Mouse (Mus musculus) neural tube, embryonic 12.5 days (tissue): Measurements from ENCODE around the gene Topbp1. TPM values are rescaled to one million over a fixed set of nuclear protein-coding genes. Genes with fewer than 3 reads are reported as not detected.

ENCODE experiments used
- ATAC-seq: fragments of 200-750 bp; cut with Nextera tagmentation; 2 replicates; pipeline ENCODE4 v1.8.0; 2017; ENCODE audit warnings: low read depth, mild to moderate bottlenecking, moderate TSS enrichment, moderate library complexity; ENCODE audit not compliant: low FRiP score
- H3K27ac ChIP-seq: fragments of 300-500 bp; sonication (generic); 2 replicates; pipeline ENCODE4 v1.5.1; 2016
- H3K27me3 ChIP-seq: fragments of 300-500 bp; sonication (generic); replicated peaks from 2 replicates; pipeline ENCODE4 v1.6.1; 2016; ENCODE audit warnings: mild to moderate bottlenecking
- H3K36me3 ChIP-seq: fragments of 300-500 bp; sonication (generic); 2 replicates; pipeline ENCODE4 v1.6.1; 2016; ENCODE audit warnings: mild to moderate bottlenecking
- H3K4me1 ChIP-seq: fragments of 300-500 bp; sonication (generic); 2 replicates; pipeline ENCODE4 v1.6.1; 2016
- H3K4me2 ChIP-seq: fragments of 300-500 bp; sonication (generic); replicated peaks from 2 replicates; pipeline ENCODE4 v1.6.1; 2016; ENCODE audit warnings: mild to moderate bottlenecking
- H3K4me3 ChIP-seq: fragments of 300-500 bp; sonication (generic); 2 replicates; pipeline ENCODE4 v1.5.1; 2016
- H3K9ac ChIP-seq: fragments of 300-500 bp; sonication (generic); 2 replicates; pipeline ENCODE4 v1.6.1; 2016; ENCODE audit warnings: mild to moderate bottlenecking
- H3K9me3 ChIP-seq: fragments of 300-500 bp; sonication (generic); 2 replicates; pipeline ENCODE4 v1.6.1; 2016; ENCODE audit warnings: mild to moderate bottlenecking
- WGBS: fragments of 180-500 bp; shearing (Covaris S2); methylation state at CpG from one replicate; pipeline ENCODE4 v1.1.7; 2016; 5-methylcytosine and 5-hydroxymethylcytosine counted together
- polyA plus RNA-seq: library from polyadenylated mRNA; unstranded; fragments of >200 nt; fragmentation: Nextera tagmentation; extraction: Ambion mirVana; gene quantifications from 2 replicates; pipeline ENCODE4 v1.2.1, GENCODE M21; 2016

The Topbp1 gene
- 47.9 and 49.1 TPM in 2 replicates for polyA plus RNA-seq

DNA sequence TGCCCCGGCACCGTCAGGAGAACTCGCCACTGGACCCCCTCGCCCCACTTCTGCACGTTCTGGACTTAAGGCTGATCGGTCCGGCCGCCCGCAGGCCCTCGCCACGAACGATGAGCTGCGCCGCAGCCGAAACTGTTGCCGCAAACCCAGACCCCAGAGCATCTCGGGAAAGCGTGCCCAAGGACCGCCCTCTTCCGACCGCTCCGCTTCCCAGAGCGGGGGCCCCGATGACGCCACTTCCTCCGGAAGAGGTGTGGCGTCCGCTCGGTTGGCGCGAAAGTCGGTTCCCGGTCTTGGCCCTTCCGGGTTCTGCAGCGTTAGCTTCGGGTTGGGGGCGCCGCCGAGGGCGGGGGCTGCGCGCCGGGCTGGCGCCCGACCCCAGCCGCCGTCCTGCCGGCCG is at the start of gene Topbp1, which contains the start of gene 1300017J02Rik:
Gene Topbp1, plus strand, starts transcription at position 289 of the 400 bp plus-strand sequence.
Gene 1300017J02Rik, minus strand, starts transcription at position 156 of the 400 bp plus-strand sequence.
- ATAC-seq = peak; percentile 96
- H3K27me3 ChIP-seq = no peaks in the 10 kb centered on the region
- no peaks in the 10 kb centered on the region for H3K9me3 ChIP-seq
- peaks cover 17% of the 10 kb centered on the region for H3K4me1 ChIP-seq
- H3K4me3 ChIP-seq = peak within 1 kb of the TSS; percentile 96
- peak within 1 kb of the TSS; percentile 57; the same call in 1 of the 2 replicates for H3K27ac ChIP-seq
- peak within 1 kb of the TSS; percentile 87 for H3K9ac ChIP-seq
- under 1% methylated on average over 49 of the region's 49 CpGs for WGBS
- peaks cover 17% of the 10 kb centered on the region for H3K36me3 ChIP-seq
- peak within 1 kb of the TSS; percentile 92 for H3K4me2 ChIP-seq

DNA sequence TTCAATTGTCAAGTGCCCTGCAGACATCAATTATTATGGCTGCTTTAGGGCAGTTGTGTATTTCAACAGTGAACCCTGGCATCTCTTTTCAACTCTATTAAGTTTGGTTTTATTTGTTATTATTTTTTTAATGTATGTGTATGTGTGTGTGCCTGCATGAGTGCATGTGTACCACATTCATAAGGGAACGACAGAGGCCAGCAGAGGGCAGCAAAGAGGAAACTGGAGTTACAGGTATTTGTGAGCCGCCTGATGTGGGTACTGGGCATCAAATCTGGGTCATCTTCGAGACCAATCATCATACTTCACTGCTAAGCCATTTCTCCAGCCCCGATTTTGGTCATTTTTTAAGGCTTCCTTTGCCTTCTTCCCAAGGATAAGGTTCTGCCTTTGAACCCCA is 39.2 kb upstream of the Topbp1 start:
- no peak overlapping the region for H3K4me3 ChIP-seq
- H3K27me3 ChIP-seq = no peaks in the 10 kb centered on the region
- no peaks in the 10 kb centered on the region for H3K4me1 ChIP-seq
- H3K27ac ChIP-seq = no peak overlapping the region
- WGBS = 92% methylated on average over 4 of the region's 4 CpGs
- no peak for ATAC-seq
- H3K4me2 ChIP-seq = no peak overlapping the region
- H3K9ac ChIP-seq = no peak overlapping the region
- no peaks in the 10 kb centered on the region for H3K9me3 ChIP-seq
- H3K36me3 ChIP-seq = no peaks in the 10 kb centered on the region

DNA sequence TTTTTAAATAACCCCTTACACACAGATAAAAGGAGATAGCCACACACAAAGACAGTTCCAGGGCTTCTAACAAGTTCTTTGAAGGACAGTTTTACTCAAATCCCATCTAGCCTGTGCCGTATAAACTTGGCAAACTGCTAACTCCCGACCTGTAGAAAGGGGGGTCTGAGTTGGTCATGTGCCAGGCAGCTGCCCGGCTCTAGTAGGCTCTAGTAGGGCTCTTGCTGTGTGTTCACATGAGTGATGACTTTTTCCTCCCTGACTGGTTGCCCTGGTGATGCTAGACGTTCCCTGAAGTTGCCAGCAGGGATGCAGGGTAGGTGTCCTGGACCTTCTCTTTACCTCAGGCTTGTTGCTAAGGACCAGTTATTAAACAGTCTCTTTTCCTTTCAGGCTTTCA is 33.9 kb upstream of the Topbp1 start:
- no peaks in the 10 kb centered on the region for H3K4me1 ChIP-seq
- no peak overlapping the region for H3K27ac ChIP-seq
- no peak overlapping the region for H3K4me2 ChIP-seq
- H3K4me3 ChIP-seq = no peak overlapping the region
- H3K9me3 ChIP-seq = no peaks in the 10 kb centered on the region
- no peaks in the 10 kb centered on the region for H3K36me3 ChIP-seq
- 19% methylated on average over 4 of the region's 4 CpGs for WGBS
- no peak overlapping the region for H3K9ac ChIP-seq
- ATAC-seq = peak; percentile 82
- no peaks in the 10 kb centered on the region for H3K27me3 ChIP-seq

DNA sequence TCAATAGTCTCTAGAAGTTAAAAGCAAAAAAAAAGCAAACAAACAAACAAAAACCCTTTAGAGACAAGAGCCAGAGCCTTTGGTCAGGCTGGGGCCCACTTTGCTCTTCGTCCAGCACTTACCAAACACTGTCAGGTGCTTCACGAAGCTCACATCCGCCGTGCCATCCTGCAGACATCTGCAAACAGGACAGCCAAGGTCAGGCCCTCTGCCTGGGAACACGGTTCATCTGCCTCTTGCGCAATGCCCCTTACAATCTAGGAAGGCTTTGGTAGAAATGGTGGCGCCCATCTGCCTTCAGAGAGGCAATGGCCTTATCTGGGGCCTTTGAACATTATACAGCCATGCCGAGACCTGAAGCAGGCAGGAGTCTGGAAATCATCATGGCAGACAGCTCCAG is 30.2 kb upstream of the Topbp1 start:
- Histone ChIP-seq H3K27me3 (no peaks in the 10 kb centered on the region), H3K27ac (no peak overlapping the region), H3K9me3 (no peaks in the 10 kb centered on the region), H3K9ac (no peak overlapping the region), H3K36me3 (no peaks in the 10 kb centered on the region), H3K4me3 (no peak overlapping the region), H3K4me1 (no peaks in the 10 kb centered on the region), H3K4me2 (no peak overlapping the region)
- WGBS = 87% methylated on average over 8 of the region's 8 CpGs
- ATAC-seq = no peak

DNA sequence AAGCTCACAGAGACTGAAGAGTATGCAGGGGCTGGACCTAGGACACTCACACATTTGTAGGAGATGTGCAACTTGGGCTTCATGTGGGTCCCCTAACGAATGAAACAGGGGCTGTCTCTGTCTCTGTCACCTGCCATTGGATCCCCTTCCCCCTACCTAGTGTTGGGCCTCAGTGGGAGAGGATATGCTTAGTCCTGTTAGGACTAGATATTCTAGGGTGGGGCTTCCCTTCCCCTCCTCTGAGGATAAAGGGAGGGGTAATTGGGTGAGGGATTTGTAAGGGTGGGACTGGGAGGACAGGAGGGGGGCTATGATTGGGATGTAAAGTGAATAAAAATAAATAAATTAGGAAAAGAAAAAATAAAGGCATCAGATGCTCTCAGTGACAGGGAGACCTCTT is 29.3 kb upstream of the Topbp1 start:
- Histone ChIP-seq H3K4me1 (no peaks in the 10 kb centered on the region), H3K27ac (no peak overlapping the region), H3K4me3 (no peak overlapping the region), H3K4me2 (no peak overlapping the region), H3K9ac (no peak overlapping the region), H3K9me3 (no peaks in the 10 kb centered on the region), H3K36me3 (no peaks in the 10 kb centered on the region), H3K27me3 (no peaks in the 10 kb centered on the region)
- 83% methylated on average over 1 of the region's 1 CpGs for WGBS
- no peak for ATAC-seq

DNA sequence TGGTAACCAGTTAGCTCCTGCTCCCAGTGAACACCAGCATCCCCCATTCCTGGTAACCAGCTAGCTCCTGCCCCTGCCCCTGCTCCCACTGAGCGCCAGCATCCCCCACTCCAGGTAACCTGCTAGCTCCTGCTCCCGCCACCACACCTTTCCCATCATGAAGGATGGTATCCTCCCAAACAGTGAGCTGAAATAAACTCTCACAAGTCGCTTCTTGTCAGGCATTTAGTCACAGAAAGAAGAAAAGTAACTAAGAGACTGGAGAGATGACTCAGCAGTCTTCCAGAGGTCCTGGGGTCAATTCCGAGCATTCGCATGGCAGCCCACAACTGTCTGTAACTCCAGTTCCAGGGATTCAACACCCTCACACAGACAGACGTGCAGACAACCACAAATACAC is 28.1 kb upstream of the Topbp1 start:
- ATAC-seq = no peak
- H3K9ac ChIP-seq = no peak overlapping the region
- no peak overlapping the region for H3K4me3 ChIP-seq
- 87% methylated on average over 6 of the region's 6 CpGs for WGBS
- no peaks in the 10 kb centered on the region for H3K36me3 ChIP-seq
- no peak overlapping the region for H3K4me2 ChIP-seq
- no peak overlapping the region for H3K27ac ChIP-seq
- H3K27me3 ChIP-seq = no peaks in the 10 kb centered on the region
- H3K4me1 ChIP-seq = no peaks in the 10 kb centered on the region
- no peaks in the 10 kb centered on the region for H3K9me3 ChIP-seq

DNA sequence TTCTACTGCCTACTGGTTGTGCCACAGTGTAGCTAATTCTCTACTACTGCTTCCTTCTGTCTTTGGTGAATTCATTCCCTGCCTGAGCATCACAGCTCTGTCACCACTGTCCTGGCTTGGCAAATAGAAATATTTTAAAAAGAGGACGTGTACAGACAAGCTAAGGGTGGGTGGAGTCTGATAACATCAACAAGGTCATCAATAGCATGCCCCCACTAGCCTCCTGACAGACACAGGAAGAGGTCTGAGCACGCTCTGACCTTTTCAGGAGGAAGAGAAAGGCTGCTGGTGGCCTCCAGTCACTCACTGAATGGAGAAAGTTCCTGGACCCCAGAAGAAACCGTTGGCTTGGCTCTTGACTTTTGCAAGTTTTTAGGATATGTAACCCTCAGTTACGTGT is 18.6 kb upstream of the Topbp1 start:
- no peak overlapping the region for H3K27ac ChIP-seq

DNA sequence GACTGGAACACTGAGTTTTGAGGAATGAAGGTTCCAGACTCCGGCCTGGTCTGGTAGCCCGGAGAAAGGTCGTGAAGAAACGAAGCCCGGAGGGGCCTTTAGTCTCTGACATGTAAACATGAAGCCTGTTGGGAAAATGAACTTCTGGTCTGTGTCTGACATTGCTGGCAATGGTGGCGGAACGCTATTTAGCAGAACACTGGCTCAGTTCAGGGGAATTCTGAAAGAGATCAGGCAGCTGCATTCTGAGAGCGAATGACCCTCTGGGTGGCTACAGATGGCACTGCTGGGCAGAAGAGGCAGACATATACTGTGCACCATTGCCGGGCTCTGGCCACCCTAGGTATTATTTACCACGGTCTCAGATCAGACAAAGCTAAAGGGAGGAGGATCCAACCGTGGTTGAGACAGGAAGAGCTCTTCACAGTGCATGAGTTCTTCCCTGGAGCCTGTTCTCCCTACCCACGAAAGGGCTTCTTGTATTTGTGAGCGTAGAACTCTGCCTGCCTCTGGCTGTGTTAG is 18.1 kb upstream of the Topbp1 start:
- Histone ChIP-seq H3K4me1 (no peaks in the 10 kb centered on the region), H3K36me3 (no peaks in the 10 kb centered on the region), H3K27me3 (no peaks in the 10 kb centered on the region), H3K4me2 (no peak overlapping the region), H3K9ac (no peak overlapping the region), H3K27ac (no peak overlapping the region), H3K4me3 (no peak overlapping the region), H3K9me3 (no peaks in the 10 kb centered on the region)
- ATAC-seq = no peak
- WGBS = 82% methylated on average over 13 of the region's 13 CpGs

More for the DNA sequence above, 18.6 kb upstream of the Topbp1 start:
- Histone ChIP-seq H3K27me3 (no peaks in the 10 kb centered on the region), H3K36me3 (no peaks in the 10 kb centered on the region), H3K4me2 (no peak overlapping the region), H3K9ac (no peak overlapping the region), H3K4me1 (no peaks in the 10 kb centered on the region), H3K9me3 (no peaks in the 10 kb centered on the region), H3K4me3 (no peak overlapping the region)
- WGBS = 68% methylated on average over 4 of the region's 4 CpGs
- no peak for ATAC-seq

DNA sequence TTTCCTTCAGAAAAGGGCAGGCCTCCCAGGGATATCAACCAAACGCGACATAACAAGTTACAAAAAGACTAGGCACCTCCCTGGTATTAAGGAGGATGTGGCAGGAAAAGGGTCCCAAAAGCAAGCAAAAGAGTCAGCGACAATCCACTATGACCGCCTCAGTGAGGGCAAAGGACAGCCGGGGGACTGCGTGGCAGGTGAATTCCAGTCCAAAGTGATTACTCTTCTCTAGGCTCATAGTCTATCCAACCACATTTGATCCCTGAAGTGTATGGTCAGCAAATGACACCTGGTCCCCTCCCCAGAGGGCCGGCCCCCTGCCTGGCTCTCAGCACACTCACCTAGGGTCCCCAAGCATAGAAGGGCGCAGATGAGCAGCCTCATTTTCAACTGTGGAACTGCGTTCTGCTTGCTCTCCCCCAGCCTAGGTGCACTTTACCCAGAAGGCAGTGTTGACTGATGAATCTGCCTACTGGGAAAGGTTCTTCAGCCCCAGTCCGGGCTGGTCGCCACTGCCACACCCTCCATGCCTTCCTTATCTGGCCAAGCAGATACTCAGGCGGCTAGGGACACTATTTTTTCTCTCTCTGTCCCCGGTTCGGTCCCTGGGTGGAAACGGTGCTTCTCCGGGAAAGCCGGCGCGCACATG is 17.1 kb upstream of the Topbp1 start:
- Histone ChIP-seq H3K9me3 (no peaks in the 10 kb centered on the region), H3K4me2 (no peak overlapping the region), H3K4me1 (no peaks in the 10 kb centered on the region), H3K27ac (no peak overlapping the region), H3K9ac (no peak overlapping the region), H3K36me3 (no peaks in the 10 kb centered on the region), H3K27me3 (no peaks in the 10 kb centered on the region), H3K4me3 (no peak overlapping the region)
- 90% methylated on average over 19 of the region's 19 CpGs for WGBS
- no peak for ATAC-seq

DNA sequence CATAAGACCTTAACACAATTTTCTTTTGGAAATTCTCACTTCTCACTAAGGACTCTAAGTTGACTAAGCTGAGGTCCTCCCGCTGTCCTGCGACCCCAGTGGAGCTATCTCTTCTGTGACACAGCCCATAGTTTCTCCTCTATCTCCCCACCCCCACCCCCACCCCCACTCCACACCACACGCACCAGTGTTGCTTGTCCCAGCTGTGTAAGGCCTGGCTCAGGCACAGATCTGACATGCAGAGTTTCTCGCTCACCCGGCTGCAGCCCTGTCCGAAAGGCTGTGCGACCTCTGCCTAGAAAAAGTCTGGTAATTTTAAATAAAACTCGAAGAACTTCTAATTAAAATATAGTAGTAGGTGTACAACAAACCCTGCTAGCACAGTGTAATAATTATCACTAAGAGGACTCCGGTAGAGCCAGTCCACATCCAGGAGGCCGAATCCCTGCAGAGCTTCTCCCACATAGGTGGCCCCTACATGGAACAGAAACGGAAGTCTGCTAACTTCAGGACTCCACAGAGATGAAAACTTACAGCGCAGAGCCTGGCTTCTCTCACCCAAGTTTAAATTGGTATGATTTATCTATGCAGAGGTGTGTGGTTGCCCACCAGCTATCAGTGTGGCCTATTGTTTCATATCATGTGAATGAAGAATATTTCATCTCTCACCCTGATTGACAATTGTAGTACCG is 16.4 kb upstream of the Topbp1 start:
- no peak overlapping the region for H3K9ac ChIP-seq
- no peaks in the 10 kb centered on the region for H3K9me3 ChIP-seq
- H3K27me3 ChIP-seq = no peaks in the 10 kb centered on the region
- no peak for ATAC-seq
- H3K36me3 ChIP-seq = no peaks in the 10 kb centered on the region
- no peaks in the 10 kb centered on the region for H3K4me1 ChIP-seq
- 90% methylated on average over 13 of the region's 13 CpGs for WGBS
- no peak overlapping the region for H3K4me3 ChIP-seq
- H3K27ac ChIP-seq = no peak overlapping the region
- no peak overlapping the region for H3K4me2 ChIP-seq

DNA sequence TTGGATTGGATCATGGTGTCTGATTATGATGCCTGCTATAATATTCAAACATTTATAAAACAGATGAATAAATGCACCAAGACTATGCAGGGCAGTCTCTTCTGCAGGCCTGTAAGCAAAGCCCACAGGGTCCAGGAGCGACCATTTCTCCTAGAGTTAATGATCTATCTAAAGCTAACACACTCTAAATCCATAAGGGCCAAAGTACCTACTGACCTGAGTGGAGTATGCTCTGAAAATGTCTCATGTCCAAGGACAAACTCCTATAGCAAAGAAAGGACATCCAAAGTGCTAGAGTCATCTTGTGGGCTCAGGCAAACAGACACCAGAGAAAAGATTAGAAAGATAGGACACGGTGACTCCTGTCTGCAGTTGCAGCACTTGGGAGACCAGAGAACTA is 10.5 kb upstream of the Topbp1 start:
- H3K27me3 ChIP-seq = no peaks in the 10 kb centered on the region
- H3K9me3 ChIP-seq = no peaks in the 10 kb centered on the region
- H3K4me2 ChIP-seq = no peak overlapping the region
- H3K36me3 ChIP-seq = no peaks in the 10 kb centered on the region
- H3K9ac ChIP-seq = no peak overlapping the region
- no peaks in the 10 kb centered on the region for H3K4me1 ChIP-seq
- no peak for ATAC-seq
- H3K27ac ChIP-seq = no peak overlapping the region
- WGBS = 90% methylated on average over 2 of the region's 2 CpGs
- H3K4me3 ChIP-seq = no peak overlapping the region

DNA sequence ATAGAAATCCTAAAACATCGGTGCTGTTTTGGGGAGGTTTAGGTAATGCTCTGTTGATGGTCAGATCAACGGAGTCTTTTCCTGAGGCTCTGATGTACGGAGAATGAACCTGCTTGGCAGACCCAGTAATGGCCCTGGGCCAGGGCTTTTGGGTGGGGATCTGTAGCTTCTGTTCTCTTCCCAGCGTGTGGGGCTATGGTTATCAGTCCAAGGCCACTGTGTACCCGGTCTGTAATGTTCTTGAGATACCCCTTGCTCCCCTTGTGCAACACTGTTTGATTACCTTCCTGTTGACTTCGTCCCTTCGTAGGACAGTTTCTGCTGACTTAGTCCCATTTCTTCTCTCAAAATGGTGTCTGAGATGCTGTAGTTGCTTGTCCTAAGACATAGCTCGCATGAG is 3.9 kb upstream of the Topbp1 start:
- no peak for ATAC-seq
- Histone ChIP-seq H3K4me1 (peaks cover 6% of the 10 kb centered on the region; the same call in 1 of the 2 replicates), H3K4me2 (no peak overlapping the region), H3K27ac (no peak overlapping the region), H3K4me3 (no peak overlapping the region), H3K27me3 (no peaks in the 10 kb centered on the region), H3K9me3 (no peaks in the 10 kb centered on the region), H3K36me3 (no peaks in the 10 kb centered on the region), H3K9ac (no peak overlapping the region)
- WGBS = 96% methylated on average over 8 of the region's 8 CpGs
